Mouse (Mus musculus) lung, postnatal 14 days (tissue): ENCODE data around the gene Ndufaf8.

Experiments
- DNase-seq: peaks from one replicate; pipeline ENCODE4 v3.0.0; 2021

Ndufaf8 gene

DNA sequence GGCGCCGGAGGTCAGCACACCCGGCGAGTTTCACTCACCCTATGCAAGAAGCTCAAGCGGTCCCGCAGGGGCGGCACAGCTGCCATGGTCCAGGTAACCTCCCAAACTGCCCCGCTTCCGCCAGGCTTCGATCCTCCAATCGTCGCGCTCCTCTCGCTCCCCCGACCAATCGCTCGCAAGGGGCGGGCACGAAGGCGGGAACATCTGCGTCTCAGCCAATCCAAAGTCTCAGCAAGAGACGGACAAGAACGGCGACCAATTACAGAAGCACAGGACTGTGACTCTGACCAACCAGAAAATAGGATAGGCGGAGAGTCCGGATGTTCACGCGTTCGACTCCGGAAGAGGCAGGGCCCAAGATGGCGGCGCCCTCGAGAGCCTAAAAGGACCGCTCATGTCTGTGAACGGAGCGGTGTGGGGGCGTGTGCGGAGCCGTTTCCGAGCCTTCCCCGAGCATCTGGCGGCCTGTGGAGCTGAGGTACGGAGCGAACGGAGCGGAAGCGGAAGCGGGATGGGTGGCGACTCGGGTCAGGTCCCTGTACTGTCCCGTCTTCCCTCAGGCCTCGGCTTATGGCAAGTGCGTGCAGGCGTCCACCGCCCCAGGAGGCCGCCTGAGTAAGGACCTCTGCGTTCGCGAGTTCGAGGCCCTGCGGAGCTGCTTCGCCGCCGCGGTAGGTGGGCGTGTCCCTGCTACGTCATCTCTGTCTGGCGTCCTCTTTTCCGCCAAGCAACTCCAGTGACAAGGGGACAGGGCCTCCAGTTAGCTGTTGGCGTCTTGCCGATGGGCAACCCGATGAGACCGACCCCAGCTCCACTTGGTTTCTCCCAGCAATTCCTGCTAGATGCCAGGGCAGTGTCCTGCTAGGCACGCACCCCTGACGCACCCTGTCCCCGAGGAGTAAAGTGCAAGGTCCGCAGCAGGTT is at the start of gene Ndufaf8, which contains the start of gene Tepsin:
Gene Ndufaf8 (plus strand): TSS at position 341 of the 924 bp plus-strand sequence.
Gene Tepsin (minus strand): TSS at position 144 of the 924 bp plus-strand sequence.
- DNase-seq, result peak; percentile 96

DNA sequence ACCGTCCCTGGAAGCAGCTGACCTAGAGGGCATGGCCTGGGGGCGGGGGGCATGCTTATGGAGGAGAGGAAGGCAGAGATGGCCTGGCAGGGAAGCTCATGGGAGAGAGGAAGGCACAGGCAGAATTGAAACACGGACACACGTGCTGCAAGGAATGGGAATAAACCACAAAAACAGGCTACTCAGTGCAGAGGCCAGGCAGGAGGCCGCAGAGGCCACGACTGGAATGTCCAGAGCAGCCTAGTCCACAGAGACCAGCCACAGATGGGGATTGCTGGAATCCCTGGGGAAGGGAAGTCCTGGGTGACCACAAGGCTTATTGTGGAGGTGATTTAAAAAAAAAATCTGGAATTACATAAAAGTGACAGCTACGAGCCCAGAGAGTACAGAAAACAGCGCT is 49.7 kb upstream of the Ndufaf8 start:
- no peak for DNase-seq

DNA sequence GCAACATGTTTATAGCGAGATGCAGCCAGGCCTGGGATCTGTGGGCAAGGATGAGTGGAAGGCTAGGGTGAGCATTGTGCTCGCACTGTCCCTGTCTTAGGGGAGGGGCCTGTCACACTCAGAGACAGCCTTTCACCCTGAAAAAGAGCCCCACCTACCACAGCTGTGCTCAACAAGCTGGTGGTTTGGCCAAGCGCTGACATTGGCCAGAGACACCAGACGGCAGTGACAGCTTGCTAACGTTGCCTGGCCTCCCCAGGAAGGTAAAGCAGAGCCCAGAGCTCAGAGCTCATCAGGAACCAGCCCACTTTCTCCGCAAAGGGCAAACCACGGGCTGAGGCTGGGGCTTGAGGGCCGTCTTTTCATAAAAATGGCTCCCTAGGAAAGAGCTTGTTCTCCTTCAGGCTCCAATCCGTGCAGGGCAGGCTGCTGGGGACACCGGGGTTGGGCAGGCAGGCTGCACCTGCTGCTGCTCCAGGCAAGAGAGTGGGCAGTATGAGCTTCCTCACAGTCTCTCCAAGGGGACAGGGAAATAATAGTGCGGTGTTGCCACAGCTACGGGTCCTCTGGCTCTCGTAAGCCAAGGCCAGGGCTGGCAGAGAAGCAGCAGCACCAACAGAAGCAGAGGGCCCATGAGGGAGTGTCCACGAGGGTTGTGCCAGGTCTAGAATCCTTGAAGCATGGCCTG is 47.5 kb upstream of the Ndufaf8 start:
- no peak for DNase-seq

DNA sequence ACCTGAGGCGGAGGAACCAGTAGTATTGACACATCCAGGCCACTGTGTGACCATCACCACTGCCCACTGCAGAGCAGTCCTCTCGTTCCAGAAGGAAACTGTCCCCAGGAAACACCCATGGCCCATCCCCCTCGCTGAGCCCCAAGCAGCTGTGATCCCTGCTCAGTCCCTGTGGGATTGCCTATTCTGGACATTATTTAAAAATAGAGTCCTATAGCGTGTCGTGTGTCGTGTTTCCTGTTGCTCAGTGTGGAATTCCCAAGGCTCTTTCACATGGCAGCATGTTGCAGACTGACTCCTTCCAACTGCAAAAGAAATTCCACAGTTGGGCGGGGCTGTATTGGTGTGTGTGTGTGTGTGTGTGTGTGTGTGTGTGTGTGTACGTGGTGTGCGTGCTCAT is 46.5 kb upstream of the Ndufaf8 start:
- DNase-seq, result no peak

DNA sequence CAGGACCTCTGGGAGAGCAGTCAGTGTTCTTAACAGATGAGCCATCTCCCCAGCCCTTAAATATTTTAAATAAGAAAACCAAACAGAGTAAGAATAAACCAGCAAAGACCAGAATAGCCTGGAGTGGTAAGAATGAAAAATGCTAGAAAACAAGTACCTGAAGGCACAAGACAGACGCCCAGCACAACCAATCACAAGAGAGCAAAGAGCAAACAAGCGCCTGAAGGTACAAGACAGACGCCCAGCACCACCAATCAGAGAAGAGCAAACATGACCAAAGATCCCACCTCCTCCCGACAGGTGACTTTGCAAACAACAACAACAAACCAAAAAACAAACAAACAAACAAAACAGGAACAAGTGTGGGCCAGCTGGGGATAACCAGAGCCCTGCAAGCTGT is 44.9 kb upstream of the Ndufaf8 start:
- no peak for DNase-seq

DNA sequence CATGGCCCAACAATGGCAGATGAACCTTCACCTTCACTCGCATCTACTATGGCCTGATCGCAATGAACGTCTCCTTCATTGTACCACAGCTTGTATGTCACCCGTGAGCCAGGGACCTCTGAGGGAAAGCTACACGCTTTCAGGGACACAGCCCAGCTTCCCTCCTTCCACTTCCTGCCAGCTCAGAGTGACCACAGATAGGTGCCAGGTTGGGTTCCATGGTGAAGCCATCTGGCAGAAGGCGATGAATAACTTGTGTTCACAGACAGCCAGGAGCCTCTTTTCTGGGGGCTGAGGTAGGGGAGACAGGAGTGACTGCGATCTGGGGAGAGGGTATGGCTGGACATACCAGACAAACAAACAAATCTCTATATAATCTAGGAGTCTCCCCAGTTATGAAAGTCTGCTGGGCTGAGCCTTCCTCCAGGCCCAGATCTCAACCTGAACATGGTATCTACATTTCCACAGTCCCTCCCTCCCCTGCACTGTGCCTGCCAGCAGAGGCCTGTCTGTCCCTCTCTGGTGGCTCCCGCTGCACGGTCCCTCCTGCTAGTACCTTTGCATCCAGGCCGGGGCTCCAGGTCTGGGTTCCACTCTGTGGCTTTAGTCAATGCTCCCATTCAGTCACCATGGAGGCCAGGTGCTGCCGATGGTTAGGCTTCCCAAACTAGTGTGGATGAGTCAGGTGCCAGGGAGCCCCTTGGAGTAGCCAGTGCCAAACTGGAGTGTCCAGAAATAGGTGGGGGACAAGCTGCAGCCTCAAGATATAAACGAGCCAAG is 42.6 kb upstream of the Ndufaf8 start:
- DNase-seq, result no peak

DNA sequence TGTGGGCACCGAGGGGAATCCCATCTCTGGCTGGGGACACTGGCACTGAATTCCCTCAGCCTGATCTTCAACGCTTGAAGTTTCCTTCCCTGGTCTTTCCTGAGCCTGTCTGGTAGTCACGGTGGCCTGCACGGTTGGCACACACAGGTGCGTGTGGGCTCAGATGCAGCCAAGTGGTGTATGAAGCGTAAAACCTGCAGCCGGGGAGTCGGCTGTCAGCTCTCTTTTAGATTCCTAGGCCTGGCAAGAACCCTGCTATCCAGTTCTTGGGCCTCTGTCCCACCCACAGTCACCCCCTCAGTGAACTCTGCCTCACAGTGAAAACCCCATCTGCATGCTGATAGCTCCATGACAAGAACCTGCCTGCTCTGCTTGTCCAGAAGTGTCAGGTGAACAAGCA is 38.1 kb upstream of the Ndufaf8 start:
- no peak for DNase-seq

DNA sequence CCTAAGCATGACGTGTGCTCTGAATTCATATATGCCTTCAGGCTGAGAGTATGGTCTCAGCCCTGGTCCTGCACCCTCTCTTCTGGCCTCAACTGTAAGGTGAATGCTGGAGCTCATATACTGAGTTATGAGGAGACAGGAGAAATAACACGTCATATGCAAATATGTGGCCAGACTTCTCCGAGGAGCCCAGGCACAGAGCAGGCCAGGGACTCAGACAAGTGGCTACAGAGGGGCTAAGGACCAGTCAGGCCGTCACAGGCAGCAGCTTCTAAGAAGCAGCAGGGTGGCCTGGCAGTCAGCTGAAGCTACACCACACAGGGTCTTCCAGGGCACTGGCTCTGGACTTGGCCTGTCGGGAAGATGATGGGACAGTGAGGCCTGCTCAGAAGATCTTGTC is 35.4 kb upstream of the Ndufaf8 start:
- DNase-seq, result no peak

DNA sequence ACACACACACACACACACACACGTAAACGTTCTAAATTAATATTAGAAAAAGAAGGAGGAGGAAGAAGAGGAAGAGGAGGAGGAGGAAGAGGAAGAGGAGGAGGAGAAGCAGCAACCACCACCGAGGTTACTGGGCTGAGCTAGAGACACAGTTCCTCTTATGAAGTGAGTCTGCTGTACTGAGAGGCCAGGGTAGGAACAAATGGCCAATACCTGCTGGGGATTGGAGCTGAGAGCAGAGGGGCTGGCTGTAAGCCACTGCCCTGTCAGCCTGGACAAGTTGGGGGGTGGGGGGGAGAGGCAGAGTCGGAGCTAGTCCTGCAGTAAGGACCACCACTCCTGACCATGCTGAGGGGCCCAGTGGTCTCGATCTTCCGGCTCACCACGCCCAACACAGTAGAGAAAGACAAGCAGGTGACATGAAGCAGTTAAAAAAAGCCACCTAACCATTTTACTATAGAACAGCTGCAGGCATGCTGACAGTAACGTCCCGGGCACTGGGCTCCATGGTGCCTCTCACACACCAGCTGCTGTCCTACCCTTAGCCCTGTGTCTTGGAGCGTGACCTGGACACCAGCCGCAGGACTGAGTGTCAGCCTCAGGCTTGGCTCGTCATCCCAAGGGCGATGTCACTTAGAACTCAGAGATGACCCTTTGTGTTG is 34.6 kb upstream of the Ndufaf8 start:
- DNase-seq, result no peak

DNA sequence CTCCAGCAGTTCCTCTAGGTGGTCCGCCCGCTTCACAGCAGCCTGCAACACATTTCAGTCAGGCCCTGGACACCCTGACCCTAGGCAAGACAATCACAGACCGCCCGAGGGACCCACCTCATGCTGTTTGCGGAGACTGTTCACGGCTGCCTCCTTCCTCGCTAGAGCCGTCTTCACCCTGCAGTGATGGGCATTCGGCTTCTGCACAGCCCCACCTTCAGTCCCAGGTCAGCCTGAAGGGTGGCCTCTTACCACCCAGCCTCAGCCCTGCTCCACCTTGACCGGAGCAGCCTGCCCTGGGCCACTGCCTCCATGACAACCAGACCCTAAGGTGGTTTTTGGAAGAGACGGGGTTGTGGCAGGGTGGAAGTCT is 34.1 kb upstream of the Ndufaf8 start:
- no peak for DNase-seq

DNA sequence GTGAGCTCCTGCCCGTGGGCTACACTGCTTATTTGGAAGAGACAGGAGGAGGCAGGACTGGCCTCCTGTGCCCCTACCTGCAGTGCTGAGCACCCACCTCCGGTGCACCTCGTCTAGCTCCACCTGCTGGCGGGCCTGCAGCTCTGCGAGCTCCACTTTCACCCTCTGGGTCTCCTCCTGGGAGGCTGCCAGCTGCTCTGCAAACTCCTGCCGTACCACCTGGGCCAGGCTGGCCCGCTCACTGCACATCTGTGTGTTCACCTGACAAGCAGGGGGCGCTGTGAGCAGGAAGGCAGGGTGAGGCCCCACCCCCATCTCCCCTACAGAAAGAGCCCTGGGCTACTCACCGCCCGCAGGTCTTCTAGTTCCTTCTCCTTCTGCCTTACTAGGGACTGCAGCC is 33.4 kb upstream of the Ndufaf8 start:
- DNase-seq, result peak; percentile 74

DNA sequence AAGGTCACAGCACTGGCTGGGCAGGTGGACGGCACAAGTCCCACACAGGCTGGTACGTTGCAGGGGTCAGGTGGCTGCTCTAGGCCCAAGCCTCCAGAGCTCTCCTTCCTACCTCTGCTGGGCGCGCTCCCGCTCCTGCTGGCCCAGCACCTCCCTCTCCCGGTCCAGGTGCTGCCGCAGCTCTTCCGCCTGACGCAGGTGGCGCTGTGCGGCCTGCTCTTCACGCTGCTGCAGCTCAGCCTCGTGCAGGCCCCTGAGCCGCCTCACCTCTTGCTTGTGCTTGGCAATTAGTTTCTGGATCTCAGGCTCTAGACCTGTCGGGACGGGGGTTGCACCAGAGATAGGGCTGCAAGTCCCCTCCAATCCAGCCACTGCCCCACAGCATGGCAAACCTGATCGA is 30.9 kb upstream of the Ndufaf8 start:
- no peak for DNase-seq

DNA sequence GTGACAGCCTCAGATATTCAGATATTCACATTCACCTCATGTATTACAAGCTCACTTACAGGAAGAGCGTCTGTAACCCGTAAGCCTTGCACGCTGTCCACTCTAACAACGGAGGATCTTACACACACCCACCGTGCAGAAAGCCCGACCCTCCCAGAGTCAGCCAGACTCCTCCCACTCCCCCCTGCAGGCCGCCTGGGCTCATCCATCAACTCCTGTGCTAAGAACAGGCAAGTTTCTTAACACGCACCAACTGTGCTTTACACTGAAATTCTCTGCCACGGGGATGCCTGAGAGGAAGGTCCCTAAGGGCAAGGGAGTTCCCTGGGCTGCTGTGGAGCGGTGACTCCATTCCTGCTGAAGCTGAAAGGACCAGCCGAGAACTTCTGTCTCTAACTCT is 29.5 kb upstream of the Ndufaf8 start:
- DNase-seq, result no peak

DNA sequence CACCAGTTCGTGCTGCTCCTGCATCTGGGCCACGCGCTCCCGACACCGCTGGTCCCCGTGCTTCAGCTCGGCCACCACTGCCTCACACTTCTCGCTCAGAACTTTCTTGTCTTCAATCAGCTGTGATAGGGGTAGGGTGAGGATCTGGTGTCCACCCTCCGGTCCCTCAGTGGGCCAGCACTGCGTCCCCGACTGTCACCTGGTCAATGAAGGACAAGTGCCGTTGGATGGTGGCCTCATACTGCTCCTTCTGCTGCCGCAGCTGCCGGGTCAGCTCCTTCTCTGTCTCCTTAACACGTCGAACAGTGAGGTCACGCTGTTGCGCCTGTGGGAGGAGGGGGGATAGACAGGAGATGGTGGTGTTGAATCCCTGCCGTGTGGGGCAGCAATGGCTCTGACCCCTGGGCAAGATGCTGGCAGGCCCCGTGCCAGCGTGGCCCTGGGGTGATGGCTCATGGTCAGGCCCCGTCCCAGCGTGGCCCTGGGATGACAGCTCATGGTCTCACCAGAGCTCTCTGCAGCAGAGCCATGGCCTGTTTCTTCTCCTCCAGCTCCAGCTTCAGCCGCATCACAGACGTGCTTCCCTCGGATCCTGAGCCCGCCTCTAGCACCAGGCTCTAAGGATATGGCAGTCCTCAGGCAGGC is 28.3 kb upstream of the Ndufaf8 start:
- no peak for DNase-seq

DNA sequence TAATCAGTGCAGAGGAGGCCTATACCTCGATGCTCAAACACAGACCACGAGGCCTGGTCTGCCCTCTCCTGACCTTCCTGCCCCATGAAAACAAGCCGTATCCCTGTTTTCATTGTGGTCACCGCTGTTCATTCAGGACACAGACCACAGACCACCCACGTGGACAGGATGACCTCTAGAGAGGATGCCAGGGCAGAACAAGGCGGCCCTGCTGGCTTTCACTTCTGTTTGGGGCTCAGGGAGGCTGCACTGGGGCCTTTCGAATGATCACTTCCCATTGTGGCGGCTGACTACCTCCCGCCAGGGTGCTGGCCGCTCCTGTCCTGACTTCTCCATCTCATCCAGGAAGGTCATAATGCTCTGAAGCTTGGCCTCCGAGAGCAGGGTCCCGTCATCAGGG is 27.7 kb upstream of the Ndufaf8 start:
- DNase-seq, result no peak

DNA sequence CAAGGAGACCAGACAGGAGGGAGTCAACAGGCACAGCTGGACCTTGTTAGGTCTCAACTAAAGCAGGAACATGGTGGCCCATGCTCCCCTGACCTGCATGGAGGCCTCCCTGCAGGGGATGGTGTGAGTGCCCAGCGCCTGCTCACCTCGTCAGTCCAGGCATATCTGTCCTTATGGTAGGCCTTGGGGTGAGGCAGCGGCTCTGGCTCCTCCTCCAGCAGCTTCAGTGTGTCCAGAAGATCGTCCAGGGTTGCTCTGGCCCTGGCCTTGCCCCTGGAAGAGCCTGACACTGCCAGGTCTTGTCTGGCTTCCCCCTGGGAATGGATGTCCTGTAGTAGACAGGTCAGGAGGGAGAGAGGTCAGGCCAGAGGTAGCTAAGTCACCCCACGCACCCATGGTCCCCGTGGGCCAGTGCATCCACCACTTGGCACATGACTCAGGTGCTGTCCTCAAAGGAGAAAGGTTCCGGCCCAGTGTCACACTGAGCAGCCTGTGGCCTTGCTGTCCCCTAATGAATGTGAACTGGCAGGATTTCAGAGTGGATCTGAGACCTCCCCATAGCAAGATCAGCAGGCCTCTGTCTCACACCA is 26.9 kb upstream of the Ndufaf8 start:
- DNase-seq, result no peak

DNA sequence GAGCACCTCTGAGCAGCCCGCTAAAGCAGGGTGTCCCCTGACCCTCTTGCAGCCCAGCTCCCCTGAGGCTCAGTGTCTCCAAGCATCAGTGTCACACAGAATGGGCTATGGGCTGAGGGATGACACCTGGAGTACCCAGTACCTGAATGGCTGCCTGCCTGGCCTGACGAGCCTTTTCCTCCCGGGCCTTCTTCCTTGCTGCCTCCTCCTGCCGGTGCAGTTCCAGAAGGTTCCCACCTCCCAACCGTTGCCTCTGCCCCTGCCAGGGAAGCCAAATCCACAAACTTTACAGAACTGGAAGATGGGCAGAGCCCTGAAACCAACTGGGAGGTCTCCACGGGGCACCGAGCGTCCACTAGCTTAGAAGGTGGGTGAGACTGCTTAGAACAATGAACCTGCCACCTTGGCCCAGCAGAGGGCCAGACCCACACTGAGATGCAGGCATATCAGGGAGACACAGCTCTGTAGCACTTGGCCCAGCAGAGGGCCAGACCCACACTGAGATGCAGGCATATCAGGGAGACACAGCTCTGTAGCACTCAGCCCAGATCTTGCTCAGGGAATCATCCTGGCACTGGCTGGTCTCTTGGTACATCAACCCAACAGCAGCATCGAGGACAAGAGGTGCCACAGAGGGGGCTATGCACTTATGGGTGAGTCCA is 25.6 kb upstream of the Ndufaf8 start:
- no peak for DNase-seq

DNA sequence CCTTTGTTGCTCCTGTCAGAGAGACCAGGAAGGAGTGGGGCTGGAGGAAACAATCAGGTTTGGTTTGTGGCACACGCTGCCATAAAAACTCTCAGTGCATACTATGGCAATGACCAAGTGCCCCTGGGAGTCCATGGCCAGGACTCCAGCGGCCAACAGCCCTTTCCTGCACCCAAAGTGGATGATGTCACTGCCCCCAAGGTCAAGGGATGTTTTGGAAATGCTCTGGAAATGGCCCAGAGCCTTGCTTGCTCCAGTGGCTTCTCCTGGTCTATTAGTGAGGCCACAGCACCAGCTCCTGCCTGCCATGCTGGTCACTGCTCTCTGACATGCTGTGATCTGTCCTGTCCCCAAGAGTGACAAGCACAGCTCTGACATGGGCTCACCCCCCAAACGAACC is 22.5 kb upstream of the Ndufaf8 start:
- no peak for DNase-seq

DNA sequence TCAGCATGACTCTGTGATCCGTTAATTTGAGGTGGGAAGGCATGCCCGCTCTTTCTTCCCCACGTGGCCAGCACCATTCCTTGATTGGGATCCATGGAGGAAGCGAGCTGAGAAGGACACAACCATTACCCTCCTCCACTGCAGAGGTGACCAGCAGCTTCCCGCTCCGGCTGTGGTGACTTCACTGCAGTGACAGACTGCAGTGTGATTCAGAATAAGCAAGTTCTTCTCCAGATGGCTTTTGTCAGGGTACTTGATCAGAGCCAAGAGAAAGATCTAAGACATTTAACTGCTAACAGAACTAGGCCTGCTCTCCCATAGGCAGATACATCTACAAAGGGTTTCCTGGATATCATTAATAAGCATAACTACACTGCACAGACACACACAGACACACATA is 18.4 kb upstream of the Ndufaf8 start:
- no peak for DNase-seq

DNA sequence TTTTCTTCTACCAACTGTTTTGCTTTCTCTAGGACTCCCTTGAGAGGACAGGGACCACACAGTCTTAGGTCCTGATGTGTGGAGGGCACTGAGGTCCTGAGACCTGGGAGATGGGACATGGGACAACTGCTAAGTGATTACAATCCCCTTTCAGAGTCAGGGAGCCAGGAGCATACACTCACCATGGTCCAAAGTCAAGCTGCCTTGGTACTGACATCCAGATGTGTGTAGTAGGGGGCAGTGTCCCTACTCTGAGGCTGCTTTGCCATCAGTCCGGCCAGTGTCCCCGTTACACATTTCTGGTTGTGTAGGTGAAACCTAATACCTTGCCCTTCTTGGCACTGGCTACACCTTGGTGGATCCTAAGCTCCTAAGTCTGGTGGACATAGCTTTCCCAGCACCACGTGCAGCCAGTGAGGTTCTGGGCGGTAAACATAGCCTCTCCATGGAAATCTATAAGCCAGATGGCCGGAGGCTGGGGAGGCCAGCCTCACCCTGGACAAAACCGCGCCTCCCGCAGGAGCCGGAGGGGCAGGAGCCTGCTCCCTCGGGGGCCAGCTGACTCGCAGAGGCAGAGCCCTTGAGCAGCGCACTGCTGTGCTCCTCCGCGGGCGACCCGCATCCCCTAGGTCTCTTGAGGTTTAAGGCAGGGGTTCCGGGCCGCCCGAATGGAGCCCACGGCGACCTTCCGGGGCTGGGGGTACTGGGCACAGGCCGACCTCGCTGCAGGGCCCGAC is 12.7 kb upstream of the Ndufaf8 start:
- peak; percentile 18 for DNase-seq

DNA sequence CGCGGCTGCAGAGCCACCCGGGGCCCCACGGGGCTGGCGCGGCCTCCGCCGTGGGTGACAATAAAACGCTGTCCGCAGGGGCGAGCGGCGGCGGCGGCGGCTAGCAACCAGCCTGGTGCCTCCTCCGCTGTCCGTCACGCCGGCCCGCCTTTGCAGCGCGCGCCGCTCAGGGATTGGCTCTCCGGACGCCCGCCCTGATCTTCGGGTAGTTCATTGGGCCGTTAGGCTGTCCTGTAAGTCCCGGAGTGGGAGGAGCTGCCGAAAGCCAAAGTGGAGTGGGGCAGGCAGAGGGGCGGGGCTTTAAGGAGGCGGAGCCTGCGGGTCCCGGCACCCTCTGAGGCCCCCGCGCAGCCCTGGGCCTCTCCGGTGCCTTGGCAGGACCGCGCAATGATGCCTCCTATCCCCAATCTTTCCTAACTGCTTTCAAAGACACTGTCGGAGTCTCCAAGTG is 12.0 kb upstream of the Ndufaf8 start, which contains the start of gene Cep131:
Gene Cep131 (minus strand): TSS at position 126 of the 451 bp plus-strand sequence.
- peak; percentile 98 for DNase-seq
